ENCODE assay signal across 8 mouse cellular contexts in the genomic region with DNA sequence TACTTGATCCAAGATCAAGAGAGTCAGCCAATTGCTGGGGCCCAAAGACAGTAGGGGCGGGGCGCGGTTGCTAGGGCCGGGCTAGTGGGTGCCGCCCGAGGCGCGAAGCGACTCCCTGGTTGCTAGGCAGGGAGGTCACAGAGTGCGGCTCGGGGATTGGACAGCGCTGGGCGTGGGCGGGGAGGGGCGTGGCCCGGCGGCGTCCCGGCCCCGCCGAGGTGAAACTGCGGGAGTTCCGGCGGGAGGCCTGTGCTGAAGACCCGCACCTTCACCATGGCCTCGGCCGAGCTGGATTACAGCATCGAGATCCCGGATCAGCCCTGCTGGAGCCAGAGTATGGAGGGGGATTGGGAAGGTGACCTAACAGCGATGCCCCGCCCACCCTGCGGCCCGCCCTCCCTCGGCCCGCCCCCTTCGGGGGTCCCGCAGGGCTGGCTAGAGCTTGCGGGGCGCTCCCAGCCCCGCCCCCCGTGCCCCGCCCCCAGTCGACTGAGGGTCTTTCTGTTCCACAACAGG. TPM values are rescaled to one million over a fixed set of nuclear protein-coding genes. Genes with fewer than 3 reads are reported as not detected.
DNase-seq lines count a peak whose midpoint lies in the region; ATAC-seq and TF ChIP-seq lines count a peak whose summit lies in the region.

Tmem53 (plus strand) TSS at position 151 of the 516 bp plus-strand sequence.
Armh1 (minus strand) TSS at position 325 of the 516 bp plus-strand sequence.

- H3K27me3 ChIP-seq in E14TG2a.4 (ENCODE audit: insufficient read depth, low read length), result peaks cover 9% of the 10 kb centered on the region; the same call in 1 of the 2 replicates
- H3K27me3 ChIP-seq in forebrain, embryonic 10.5 days (ENCODE audit: poor library complexity, severe bottlenecking), result peaks cover 16% of the 10 kb centered on the region; the same call in 1 of the 2 replicates
- no peaks in the 10 kb centered on the region for H3K27me3 ChIP-seq in heart, embryonic 15.5 days
- H3K27me3 ChIP-seq in liver, embryonic 16.5 days (ENCODE audit: control insufficient read depth, insufficient read depth, low read depth, low read length), result no peaks in the 10 kb centered on the region
- H3K27me3 ChIP-seq in neural tube, embryonic 13.5 days, result no peaks in the 10 kb centered on the region

- peak within 1 kb of the TSS; percentile 68 for H3K9ac ChIP-seq in heart, embryonic 15.5 days
- peak within 1 kb of the TSS; percentile 74 for H3K9ac ChIP-seq in liver, embryonic 16.5 days (ENCODE audit: low read depth, low read length)
- peak within 1 kb of the TSS; percentile 71 for H3K9ac ChIP-seq in neural tube, embryonic 13.5 days

- peak within 1 kb of the TSS; percentile 92 for H3K27ac ChIP-seq in forebrain, embryonic 10.5 days
- H3K27ac ChIP-seq in heart, embryonic 15.5 days, result peak within 1 kb of the TSS; percentile 86
- peak within 1 kb of the TSS; percentile 50 for H3K27ac ChIP-seq in liver, embryonic 16.5 days (ENCODE audit: low read length)
- peak within 1 kb of the TSS; percentile 74 for H3K27ac ChIP-seq in neural tube, embryonic 13.5 days (replicated peaks)

- no peak for TF ChIP-seq CTCF in E14TG2a.4 (conservative IDR thresholded peaks at IDR 0.05; ENCODE audit: low read length)

- peak within 1 kb of the TSS; percentile 68 for H3K4me2 ChIP-seq in heart, embryonic 15.5 days
- H3K4me2 ChIP-seq in liver, embryonic 16.5 days (ENCODE audit: low read depth, low read length), result peak within 1 kb of the TSS; percentile 89
- H3K4me2 ChIP-seq in neural tube, embryonic 13.5 days, result peak within 1 kb of the TSS; percentile 59

- no peaks in the 10 kb centered on the region for H3K36me3 ChIP-seq in E14TG2a.4 (ENCODE audit: insufficient read depth, low read length)
- no peaks in the 10 kb centered on the region for H3K36me3 ChIP-seq in forebrain, embryonic 10.5 days (replicated peaks)
- H3K36me3 ChIP-seq in heart, embryonic 15.5 days, result no peaks in the 10 kb centered on the region
- H3K36me3 ChIP-seq in liver, embryonic 16.5 days (ENCODE audit: control insufficient read depth, insufficient read depth), result no peaks in the 10 kb centered on the region
- H3K36me3 ChIP-seq in neural tube, embryonic 13.5 days, result no peaks in the 10 kb centered on the region

- DNase-seq in c-Kit-positive CD71-negative TER-119-negative erythroid progenitor cells, embryonic 14.5 days (ENCODE audit: low read depth), result peak; percentile 83
- DNase-seq in forebrain, embryonic 10.5 days (ENCODE audit: extremely low spot score, low spot score), result peak; percentile 98
- peak; percentile 95 to 98 for DNase-seq in kidney, postnatal 25 days
- DNase-seq in telencephalon, adult 2 months (ENCODE audit: low read depth, low spot score), result peak; percentile 38

- ATAC-seq in heart, embryonic 15.5 days (replicated peaks; ENCODE audit: insufficient number of reproducible peaks, insufficient read depth, low FRiP score, low read depth), result peak; percentile 99
- peak; percentile 100 for ATAC-seq in liver, embryonic 16.5 days (ENCODE audit: low read depth)
- peak; percentile 98 for ATAC-seq in neural tube, embryonic 13.5 days (ENCODE audit: low read depth)

- peak within 1 kb of the TSS; percentile 82 for H3K4me3 ChIP-seq in E14TG2a.4 (replicated peaks; ENCODE audit: low read length)
- H3K4me3 ChIP-seq in forebrain, embryonic 10.5 days, result peak within 1 kb of the TSS; percentile 74
- peak within 1 kb of the TSS; percentile 71 for H3K4me3 ChIP-seq in heart, embryonic 15.5 days
- peak within 1 kb of the TSS; percentile 74 for H3K4me3 ChIP-seq in liver, embryonic 16.5 days (ENCODE audit: low read depth, low read length)
- peak within 1 kb of the TSS; percentile 61 for H3K4me3 ChIP-seq in neural tube, embryonic 13.5 days

- peaks cover 4% of the 10 kb centered on the region; the same call in 1 of the 2 replicates for H3K9me3 ChIP-seq in E14TG2a.4 (ENCODE audit: low read length)
- H3K9me3 ChIP-seq in forebrain, embryonic 10.5 days, result no peaks in the 10 kb centered on the region
- no peaks in the 10 kb centered on the region for H3K9me3 ChIP-seq in heart, embryonic 15.5 days (replicated peaks)
- H3K9me3 ChIP-seq in liver, embryonic 16.5 days (replicated peaks; ENCODE audit: control insufficient read depth, low read length), result no peaks in the 10 kb centered on the region
- H3K9me3 ChIP-seq in neural tube, embryonic 13.5 days, result no peaks in the 10 kb centered on the region

- under 1% methylated on average over 42 of the region's 43 CpGs for WGBS in forebrain, embryonic 10.5 days
- under 1% methylated on average over 43 of the region's 43 CpGs for WGBS in heart, embryonic 15.5 days
- WGBS in liver, embryonic 16.5 days (ENCODE audit: insufficient replicate concordance), result under 1% methylated on average over 42 of the region's 43 CpGs
- WGBS in neural tube, embryonic 13.5 days, result under 1% methylated on average over 43 of the region's 43 CpGs

- peaks cover 44% of the 10 kb centered on the region for H3K4me1 ChIP-seq in E14TG2a.4 (replicated peaks; ENCODE audit: low read depth, low read length)
- H3K4me1 ChIP-seq in forebrain, embryonic 10.5 days, result peaks cover 38% of the 10 kb centered on the region
- peaks cover 32% of the 10 kb centered on the region for H3K4me1 ChIP-seq in heart, embryonic 15.5 days (replicated peaks)
- peaks cover 24% of the 10 kb centered on the region for H3K4me1 ChIP-seq in liver, embryonic 16.5 days (ENCODE audit: control insufficient read depth, low read depth, low read length)
- H3K4me1 ChIP-seq in neural tube, embryonic 13.5 days (replicated peaks), result peaks cover 22% of the 10 kb centered on the region

RNA-seq across cellular contexts. Expression of gene Tmem53, which starts in this region (rescaled TPM):
- polyA plus RNA-seq in forebrain, embryonic 10.5 days (2016; fragmentation: Nextera tagmentation; extraction: Ambion mirVana), result 7.3 and 7.8 TPM in 2 replicates
- 31.1 and 34.5 TPM in 2 replicates for polyA plus RNA-seq in heart, embryonic 15.5 days (2015; fragmentation: Nextera tagmentation; extraction: Ambion mirVana)
- 10.8 and 10.9 TPM in 2 replicates for polyA plus RNA-seq in liver, embryonic 16.5 days (2015; fragmentation: Nextera tagmentation; extraction: Ambion mirVana)
- polyA plus RNA-seq in neural tube, embryonic 13.5 days (2015; fragmentation: Nextera tagmentation; extraction: Ambion mirVana), result 5.9 and 6.5 TPM in 2 replicates

RNA-seq across cellular contexts. Expression of gene Armh1, which starts in this region (rescaled TPM):
- polyA plus RNA-seq in forebrain, embryonic 10.5 days (2016; fragmentation: Nextera tagmentation; extraction: Ambion mirVana), result 0.15 and 0.53 TPM in 2 replicates
- 0.64 and 0.86 TPM in 2 replicates for polyA plus RNA-seq in heart, embryonic 15.5 days (2015; fragmentation: Nextera tagmentation; extraction: Ambion mirVana)
- polyA plus RNA-seq in liver, embryonic 16.5 days (2015; fragmentation: Nextera tagmentation; extraction: Ambion mirVana), result 0.09 TPM in 1 of 2 replicates, not detected in the other
- polyA plus RNA-seq in neural tube, embryonic 13.5 days (2015; fragmentation: Nextera tagmentation; extraction: Ambion mirVana), result 0.28 and 0.66 TPM in 2 replicates

Comparison
In these comparisons a context has a peak if more than half of its experiments do, and no peak if none do; other contexts are left out.
1. Peak in every context shown above with its lines: DNase-seq, ATAC-seq, H3K4me3 ChIP-seq and H3K27ac ChIP-seq.
2. DNase-seq: peak in every context shown above with its lines; median percentile 98 in forebrain, embryonic 10.5 days; 96 in kidney, postnatal 25 days; 83 in c-Kit-positive CD71-negative TER-119-negative erythroid progenitor cells, embryonic 14.5 days; 38 in telencephalon, adult 2 months.